Mouse (Mus musculus) lung, embryonic 16.5 days (tissue): Measurements from ENCODE around the gene Snip1. TPM values are rescaled to one million over a fixed set of nuclear protein-coding genes. Genes with fewer than 3 reads are reported as not detected.

Source experiments
- polyA plus RNA-seq: library from polyadenylated mRNA; unstranded; fragments of >200 nt; fragmentation: Nextera tagmentation; extraction: Ambion mirVana; gene quantifications from 2 replicates; pipeline ENCODE4 v1.2.1, GENCODE M21; 2015

The Snip1 gene
- polyA plus RNA-seq, 1 experiment from 2014 or later, result 28.8 TPM

Other genes starting within 250 kb of the Snip1 start
- gene Yrdc, start 216.0 kb upstream of the Snip1 start, polyA plus RNA-seq, result 23.9 and 27.5 TPM in 2 replicates
- 45.6 TPM in 2 replicates for gene 1110065P20Rik, start 215.5 kb upstream of the Snip1 start, polyA plus RNA-seq
- 0.18 and 0.33 TPM in 2 replicates for gene Maneal, start 204.5 kb upstream of the Snip1 start, polyA plus RNA-seq
- not detected in 2 replicates for gene Epha10, start 185.8 kb upstream of the Snip1 start, polyA plus RNA-seq
- 11.1 and 13.1 TPM in 2 replicates for gene 9930104L06Rik, start 129.6 kb upstream of the Snip1 start, polyA plus RNA-seq
- 150 and 151 TPM in 2 replicates for gene Cdca8, start 127.4 kb upstream of the Snip1 start, polyA plus RNA-seq
- 7.4 and 8.0 TPM in 2 replicates for gene Rspo1, start 80.2 kb upstream of the Snip1 start, polyA plus RNA-seq
- gene Gnl2, start 50.1 kb upstream of the Snip1 start, polyA plus RNA-seq, result 70.6 and 70.8 TPM in 2 replicates
- 4.6 and 6.6 TPM in 2 replicates for gene Dnali1, start 969 bp upstream of the Snip1 start, polyA plus RNA-seq
- 48.9 and 49.7 TPM in 2 replicates for gene Meaf6, start 18.5 kb downstream of the Snip1 start, polyA plus RNA-seq
- gene Zc3h12a, start 61.2 kb downstream of the Snip1 start, polyA plus RNA-seq, result 0.55 and 0.58 TPM in 2 replicates